Mouse (Mus musculus) granulocyte monocyte progenitor cell, adult 5-6 weeks (primary cell): ENCODE measurements around the gene Muc5b. TPM values are rescaled to one million over a fixed set of nuclear protein-coding genes. Genes with fewer than 3 reads are reported as not detected.

Experiments used
- ATAC-seq: replicated peaks from 2 replicates; pipeline ENCODE4 v1.8.0; 2016; ENCODE audit warnings: mild to moderate bottlenecking, moderate TSS enrichment, inconsistent platforms; ENCODE audit not compliant: poor library complexity, severe bottlenecking
- total RNA-seq, 2 experiments: library from RNA; stranded (forward) in 1 of 2; stranded (reverse) in 1 of 2; fragments of 200-712, 200-1000 nt in 1 of 2; fragments of >200 nt in 1 of 2; fragmentation: Nextera tagmentation in 1 of 2; gene quantifications; 2 replicates each; pipeline ENCODE4 v1.2.3; 2014 to 2017

Gene Muc5b
- total RNA-seq, 2 experiments from 2014 or later, result under 0.01 to 0.04 TPM

GRCm38 (mm10) chr7:141901825-141902224 lies 63.0 kb downstream of the Muc5b start:
- ATAC-seq, result peak; percentile 18

GRCm38 (mm10) chr7:141902269-141902729 lies 63.4 kb downstream of the Muc5b start:
- peak; percentile 89 for ATAC-seq

DNA sequence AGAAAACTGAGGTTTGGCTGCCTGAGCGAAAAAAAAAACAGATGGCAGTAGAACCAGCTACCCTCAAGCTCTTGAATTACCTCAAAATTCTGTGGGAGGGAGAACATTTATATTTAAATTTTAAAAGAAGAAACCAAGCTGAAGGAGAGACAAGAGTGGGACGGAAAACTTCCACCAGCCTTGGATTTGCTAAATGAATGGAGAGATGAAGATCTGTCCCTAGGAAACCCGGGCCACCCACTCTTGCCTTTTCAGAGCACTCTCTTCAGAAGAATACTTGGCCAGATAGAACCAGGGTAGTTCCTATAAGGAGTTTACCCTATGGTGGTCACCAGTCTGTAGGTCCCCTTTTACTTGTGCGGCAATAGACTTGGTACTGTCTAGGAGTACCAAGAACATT lies 63.9 kb downstream of the Muc5b start:
- ATAC-seq, result no peak

DNA sequence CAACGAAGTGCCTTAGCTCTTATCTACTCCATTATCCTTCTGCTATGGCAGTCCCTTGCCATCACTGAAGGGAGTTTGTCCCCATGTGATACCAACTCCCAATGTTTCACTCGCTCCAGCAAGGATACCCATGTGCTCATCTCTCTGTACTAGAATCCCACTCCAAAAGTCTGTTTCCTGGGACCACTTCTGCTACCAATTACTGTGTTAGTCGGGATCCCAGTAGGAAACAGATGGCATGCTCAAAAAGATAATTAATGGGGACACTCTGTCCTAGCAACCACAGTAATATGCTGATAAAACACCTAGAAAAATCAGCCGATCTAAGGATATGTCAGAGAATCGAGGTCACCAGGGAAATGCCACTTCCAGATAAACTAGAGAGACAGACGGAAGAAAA lies 69.7 kb downstream of the Muc5b start:
- no peak for ATAC-seq

DNA sequence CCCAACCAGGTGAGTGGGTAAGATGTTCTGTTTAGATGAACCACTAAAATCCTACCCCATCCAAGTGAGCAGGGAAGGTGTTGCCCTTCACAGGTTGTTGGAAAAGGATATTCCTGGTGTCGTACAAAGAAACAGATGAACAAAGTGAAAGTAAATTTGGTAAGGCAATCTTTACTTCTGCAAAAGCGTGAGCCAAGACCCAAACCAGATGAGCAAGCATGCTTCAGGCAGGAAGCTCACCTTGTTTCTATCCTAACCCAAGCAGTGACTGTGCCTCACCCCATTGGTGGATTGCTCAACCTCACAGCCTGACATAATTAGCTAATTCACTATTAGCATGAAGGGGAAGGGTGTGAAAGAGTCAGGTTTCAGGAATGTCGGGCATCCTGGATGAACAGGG lies 72.4 kb downstream of the Muc5b start:
- peak; percentile 99 for ATAC-seq

- no peak for ATAC-seq
Measured at GRCm38 (mm10) chr7:141918407-141918806, 79.5 kb downstream of the Muc5b start, which contains the start of gene Tollip. Gene Tollip (minus strand): TSS chr7:141918507.

Other genes starting within 250 kb of the Muc5b start
- 0.80 TPM in 1 of 2 replicates, not detected in the other for gene Muc6, start 183.8 kb upstream of the Muc5b start, total RNA-seq (2014; fragmentation: Nextera tagmentation)
- not detected in 2 replicates for gene Muc6, start 183.8 kb upstream of the Muc5b start, total RNA-seq (2017)
- not detected in 2 replicates for gene Muc2, start 148.7 kb upstream of the Muc5b start, total RNA-seq (2014; fragmentation: Nextera tagmentation)
- not detected in 2 replicates for gene Muc2, start 148.7 kb upstream of the Muc5b start, total RNA-seq (2017)
- not detected in 2 replicates for gene Muc5ac, start 50.1 kb upstream of the Muc5b start, total RNA-seq (2014; fragmentation: Nextera tagmentation)
- gene Muc5ac, start 50.1 kb upstream of the Muc5b start, total RNA-seq (2017), result not detected in 2 replicates
- 25.2 and 34.4 TPM in 2 replicates for gene Tollip, start 79.4 kb downstream of the Muc5b start, total RNA-seq (2014; fragmentation: Nextera tagmentation)
- 21.1 and 28.3 TPM in 2 replicates for gene Tollip, start 79.4 kb downstream of the Muc5b start, total RNA-seq (2017)
- gene Brsk2, start 110.7 kb downstream of the Muc5b start, total RNA-seq (2014; fragmentation: Nextera tagmentation), result not detected in 2 replicates
- not detected in 2 replicates for gene Brsk2, start 110.7 kb downstream of the Muc5b start, total RNA-seq (2017)
- gene Mob2, start 222.0 kb downstream of the Muc5b start, total RNA-seq (2014; fragmentation: Nextera tagmentation), result 57.8 and 60.9 TPM in 2 replicates
- gene Mob2, start 222.0 kb downstream of the Muc5b start, total RNA-seq (2017), result 51.2 and 63.4 TPM in 2 replicates